Mouse (Mus musculus) kidney, adult 2 months (tissue): ENCODE results near the gene Gm6169. TPM values are rescaled to one million over a fixed set of nuclear protein-coding genes. Genes with fewer than 3 reads are reported as not detected.

Source experiments
- DNase-seq: peaks from one replicate; pipeline ENCODE4 v3.0.0; 2021
- H3K27ac ChIP-seq: fragments of 200-500 bp; 2 replicates; pipeline ENCODE4 v1.5.1; 2012; ENCODE audit warnings: low read depth, low read length, control low read depth, inconsistent platforms; ENCODE audit not compliant: insufficient read depth
- H3K27me3 ChIP-seq: fragments of 200-500 bp; replicated peaks from 2 replicates; pipeline ENCODE4 v1.6.1; 2012; ENCODE audit warnings: mild to moderate bottlenecking, moderate library complexity, low read length, inconsistent platforms; ENCODE audit not compliant: control insufficient read depth, insufficient read depth
- H3K36me3 ChIP-seq: fragments of 200-500 bp; 2 replicates; pipeline ENCODE4 v1.6.1; 2012; ENCODE audit warnings: mild to moderate bottlenecking, moderate library complexity, low read length, inconsistent platforms; ENCODE audit not compliant: control insufficient read depth, insufficient read depth
- H3K4me1 ChIP-seq: fragments of 200-500 bp; 2 replicates; pipeline ENCODE4 v1.6.1; 2011; ENCODE audit warnings: low read length; ENCODE audit not compliant: control insufficient read depth, insufficient read depth
- H3K4me3 ChIP-seq: fragments of 200-500 bp; 2 replicates; pipeline ENCODE4 v1.5.1; 2011; ENCODE audit warnings: mild to moderate bottlenecking, low read depth, low read length, control low read depth; ENCODE audit not compliant: insufficient read depth
- CTCF ChIP-seq: fragments of 200-500 bp; conservative IDR thresholded peaks from 2 replicates; pipeline ENCODE4 v1.5.1; 2011; ENCODE audit warnings: low read depth, mild to moderate bottlenecking, control low read depth, low read length, moderate library complexity, mixed read lengths; ENCODE audit not compliant: insufficient read depth, insufficient read length
- POLR2A ChIP-seq: fragments of 200-500 bp; IDR thresholded peaks from one replicate; pipeline ENCODE4 v1.6.1; 2011; ENCODE audit warnings: low read depth, low read length, control low read depth
- WGBS: fragments of 180-500 bp; shearing (Covaris S2); methylation state at CpG from one replicate; pipeline ENCODE4 v1.1.7; 2018; 5-methylcytosine and 5-hydroxymethylcytosine counted together
- polyA plus RNA-seq: library from polyadenylated mRNA; depleted of rRNA; stranded (reverse); fragments of >200 nt; gene quantifications from 2 replicates; pipeline ENCODE4 v1.2.3, GENCODE M21; 2012

The Gm6169 gene
- polyA plus RNA-seq, 1 experiment = 0.92 TPM

- Histone ChIP-seq H3K27me3 (no peaks in the 10 kb centered on the region), H3K27ac (no peak overlapping the region), H3K36me3 (no peaks in the 10 kb centered on the region), H3K4me1 (no peaks in the 10 kb centered on the region), H3K4me3 (no peak overlapping the region)
- 89% methylated on average over 7 of the region's 7 CpGs for WGBS
- no peak for DNase-seq
- no peak for TF ChIP-seq CTCF
- TF ChIP-seq POLR2A = no peak
Measured at GRCm38 (mm10) chr13:97082432-97082831, 16.6 kb downstream of the Gm6169 start.

DNA sequence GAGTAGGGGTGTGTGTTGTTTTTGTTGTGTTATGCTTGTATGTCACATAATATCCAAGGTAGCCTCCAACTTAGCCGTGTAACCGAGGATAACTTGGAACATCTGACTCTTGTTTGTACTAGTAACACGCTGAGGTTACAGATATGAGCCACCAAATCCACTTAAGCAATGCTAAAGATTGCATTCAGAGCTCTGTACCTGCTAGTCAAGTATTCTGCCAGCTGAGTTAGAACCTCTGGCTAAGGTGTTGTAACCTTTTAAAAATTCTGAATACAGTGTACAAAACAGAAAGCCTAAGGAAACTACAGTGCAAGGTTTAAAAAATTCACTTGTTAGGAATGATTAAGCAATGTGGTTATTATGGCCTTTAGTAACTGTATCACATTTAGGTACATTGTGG is 18.4 kb downstream of the Gm6169 start:
- TF ChIP-seq POLR2A (no peak), CTCF (no peak)
- Histone ChIP-seq H3K27me3 (no peaks in the 10 kb centered on the region; the same call in 1 of the 2 replicates), H3K36me3 (no peaks in the 10 kb centered on the region), H3K4me1 (no peaks in the 10 kb centered on the region), H3K4me3 (no peak overlapping the region), H3K27ac (no peak overlapping the region)
- DNase-seq = no peak
- WGBS = 79% methylated on average over 3 of the region's 3 CpGs

DNA sequence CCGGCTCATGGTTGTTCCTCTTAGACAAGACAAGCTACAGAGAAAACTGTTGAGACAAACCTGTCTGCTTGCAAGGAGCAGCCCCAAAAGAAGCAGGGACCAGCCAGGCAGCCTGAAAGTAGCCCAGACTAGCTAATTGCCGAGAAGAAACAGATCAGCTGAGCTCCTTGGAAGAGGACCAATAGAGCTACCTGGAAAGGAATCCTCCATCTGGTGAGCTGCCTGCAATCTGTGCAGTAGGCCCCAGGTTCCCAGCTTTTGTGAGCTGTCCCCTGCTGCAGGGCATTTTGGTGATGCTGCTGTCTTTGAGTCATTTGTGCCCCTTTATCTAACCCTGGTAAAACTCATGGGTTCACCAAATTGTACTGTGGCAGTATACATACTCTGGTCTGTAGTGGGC is 18.8 kb downstream of the Gm6169 start:
- no peak overlapping the region for H3K4me3 ChIP-seq
- no peak overlapping the region for H3K27ac ChIP-seq
- H3K36me3 ChIP-seq = no peaks in the 10 kb centered on the region
- DNase-seq = no peak
- no peak for TF ChIP-seq CTCF
- TF ChIP-seq POLR2A = no peak
- 78% methylated on average over 2 of the region's 2 CpGs for WGBS
- no peaks in the 10 kb centered on the region for H3K4me1 ChIP-seq
- no peaks in the 10 kb centered on the region; the same call in 1 of the 2 replicates for H3K27me3 ChIP-seq

DNA sequence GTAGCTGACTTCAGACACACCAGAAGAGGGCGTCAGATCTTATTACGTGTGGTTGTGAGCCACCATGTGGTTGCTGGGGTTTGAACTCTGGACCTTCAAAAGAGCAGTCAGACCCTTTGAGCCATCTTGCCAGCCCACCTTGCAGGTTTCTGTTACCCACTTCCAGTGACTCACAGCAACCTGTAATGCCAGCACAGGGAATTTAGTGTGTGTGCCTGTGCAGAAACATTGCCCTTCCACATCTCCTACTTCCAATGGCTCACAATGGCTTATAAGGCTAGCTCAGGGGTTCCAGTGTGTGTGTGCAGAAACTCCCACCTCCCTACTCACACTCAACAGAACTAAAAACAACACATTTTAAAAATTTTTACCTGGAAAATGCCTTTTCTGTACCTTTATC is 21.5 kb downstream of the Gm6169 start:
- Histone ChIP-seq H3K4me1 (no peaks in the 10 kb centered on the region), H3K36me3 (no peaks in the 10 kb centered on the region), H3K27ac (no peak overlapping the region), H3K4me3 (no peak overlapping the region), H3K27me3 (peaks cover 2% of the 10 kb centered on the region; the same call in 1 of the 2 replicates)
- WGBS = 91% methylated on average over 2 of the region's 2 CpGs
- TF ChIP-seq CTCF = no peak
- TF ChIP-seq POLR2A = no peak
- no peak for DNase-seq

DNA sequence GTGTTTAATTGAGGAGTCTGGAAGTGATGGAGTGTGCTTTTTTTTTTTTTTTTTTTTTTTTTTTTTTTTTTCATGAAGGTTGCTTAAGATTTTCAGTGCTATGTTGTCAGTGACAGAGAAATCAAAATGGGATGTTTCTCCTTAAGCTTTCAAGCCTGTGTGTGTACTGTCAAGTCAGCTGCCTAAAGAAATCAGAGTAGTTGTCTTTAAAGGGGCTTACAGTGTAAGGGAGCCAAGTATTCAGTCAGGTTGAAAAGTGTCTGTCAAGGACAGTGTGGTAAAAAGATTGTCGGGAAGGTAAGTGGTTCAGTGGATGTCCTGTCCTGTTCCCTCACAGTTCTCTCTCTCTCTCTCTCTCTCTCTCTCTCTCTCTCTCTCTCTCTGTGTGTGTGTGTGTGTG is 25.5 kb downstream of the Gm6169 start:
- H3K36me3 ChIP-seq = no peaks in the 10 kb centered on the region
- no peak for DNase-seq
- no peak overlapping the region for H3K4me3 ChIP-seq
- peaks cover 13% of the 10 kb centered on the region for H3K27me3 ChIP-seq
- H3K27ac ChIP-seq = no peak overlapping the region
- TF ChIP-seq POLR2A (no peak), CTCF (no peak)
- 70% methylated on average over 1 of the region's 1 CpGs for WGBS
- H3K4me1 ChIP-seq = no peaks in the 10 kb centered on the region; the same call in 1 of the 2 replicates

DNA sequence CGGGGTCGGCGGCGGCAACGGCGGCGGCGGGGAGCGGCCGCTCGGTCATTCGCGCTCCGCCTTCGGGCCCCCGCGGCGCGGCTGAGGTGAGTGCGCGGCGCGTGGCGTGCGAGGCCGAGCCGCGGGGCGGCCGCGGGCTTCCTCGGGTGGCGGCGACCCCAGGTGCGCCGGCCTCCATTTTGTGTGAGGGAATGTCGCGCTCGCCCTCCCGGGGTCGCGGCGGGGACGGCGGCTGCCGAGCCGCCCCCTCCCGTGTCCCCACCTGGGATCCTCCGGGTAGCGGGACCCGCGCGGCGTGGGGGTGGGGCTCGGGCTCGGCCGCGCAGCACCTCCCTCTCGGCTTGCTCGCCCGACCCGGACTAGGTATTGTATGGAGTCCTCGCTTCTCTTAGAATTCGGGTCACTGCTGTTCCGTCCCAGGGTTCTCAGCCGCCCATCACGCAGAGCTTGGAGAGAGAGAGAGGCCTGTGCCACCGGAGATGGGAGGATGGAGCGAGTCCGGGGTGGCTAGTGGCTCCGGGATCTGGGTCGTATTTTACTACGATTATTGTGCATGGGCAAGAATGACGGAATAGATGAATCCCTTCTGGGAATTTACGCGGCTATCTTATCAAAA is 27.3 kb downstream of the Gm6169 start:
- no peak for DNase-seq
- Histone ChIP-seq H3K27ac (no peak overlapping the region), H3K36me3 (no peaks in the 10 kb centered on the region), H3K4me1 (no peaks in the 10 kb centered on the region; the same call in 1 of the 2 replicates), H3K27me3 (peaks cover 13% of the 10 kb centered on the region), H3K4me3 (peak overlapping the region; percentile 53)
- no peak for TF ChIP-seq POLR2A
- no peak for TF ChIP-seq CTCF
- WGBS = 2% methylated on average over 76 of the region's 76 CpGs

DNA sequence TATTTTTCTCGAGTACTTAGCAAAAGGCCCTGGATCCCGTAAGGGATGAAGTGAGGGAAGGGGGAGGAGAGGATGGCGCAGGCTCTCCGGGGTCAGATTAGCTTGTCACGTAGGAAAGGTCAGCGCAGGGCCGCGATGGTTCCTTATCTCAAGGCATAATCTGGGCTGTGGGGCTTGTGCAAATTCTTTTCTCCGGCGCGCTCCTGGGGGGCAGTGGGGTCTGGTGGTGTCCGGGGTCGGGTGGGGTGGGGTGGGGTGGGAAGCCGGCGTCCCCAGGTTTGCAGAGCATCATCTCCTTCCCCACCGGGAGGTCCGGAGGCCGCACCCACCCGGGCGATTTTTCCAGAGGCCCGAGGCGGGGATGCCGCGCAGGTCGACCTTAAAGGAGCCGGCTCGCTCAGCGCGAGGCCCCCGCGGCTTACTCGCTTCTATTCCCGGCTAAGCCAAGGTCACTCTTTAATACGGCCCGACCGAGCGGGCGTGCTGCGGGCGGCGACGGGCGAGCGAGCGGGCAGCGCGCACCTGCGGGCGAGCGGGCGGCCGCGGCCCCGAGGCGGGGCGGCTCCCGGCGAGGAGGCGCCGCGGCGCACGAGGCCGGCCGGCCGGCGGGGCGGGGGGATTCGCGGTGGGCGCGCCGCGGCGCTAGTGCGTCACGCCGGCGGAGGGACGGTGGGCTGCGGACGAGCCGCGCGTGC is 28.0 kb downstream of the Gm6169 start:
- DNase-seq = no peak
- no peak overlapping the region for H3K27ac ChIP-seq
- H3K27me3 ChIP-seq = peaks cover 13% of the 10 kb centered on the region
- H3K4me3 ChIP-seq = peak overlapping the region; percentile 53
- H3K36me3 ChIP-seq = no peaks in the 10 kb centered on the region
- TF ChIP-seq CTCF (no peak), POLR2A (no peak)
- 13% methylated on average over 85 of the region's 85 CpGs for WGBS
- H3K4me1 ChIP-seq = no peaks in the 10 kb centered on the region; the same call in 1 of the 2 replicates
